Mouse (Mus musculus) embryonic facial prominence, embryonic 14.5 days (tissue): Measurements from ENCODE around the gene Trp53tg5. TPM values are rescaled to one million over a fixed set of nuclear protein-coding genes. Genes with fewer than 3 reads are reported as not detected.

Source experiments
- ATAC-seq: fragments of 200-750 bp; cut with Nextera tagmentation; 2 replicates; pipeline ENCODE4 v1.8.0; 2017; ENCODE audit warnings: low read depth, moderate number of reproducible peaks, moderate TSS enrichment
- DNase-seq: peaks from one replicate; pipeline ENCODE4 v3.0.0-alpha.2; 2015; ENCODE audit warnings: low spot score
- H3K27ac ChIP-seq: fragments of 300-500 bp; sonication (generic); replicated peaks from 2 replicates; pipeline ENCODE4 v1.5.1; 2014; ENCODE audit warnings: low read depth, mild to moderate bottlenecking, low read length, moderate library complexity
- H3K27me3 ChIP-seq: fragments of 300-500 bp; sonication (generic); replicated peaks from 2 replicates; pipeline ENCODE4 v1.6.1; 2014; ENCODE audit warnings: low read length; ENCODE audit not compliant: control insufficient read depth, insufficient read depth
- H3K36me3 ChIP-seq: fragments of 300-500 bp; sonication (generic); 2 replicates; pipeline ENCODE4 v1.6.1; 2014; ENCODE audit warnings: low read length, mixed read lengths; ENCODE audit not compliant: control insufficient read depth, insufficient read depth
- H3K4me1 ChIP-seq: fragments of 300-500 bp; sonication (generic); 2 replicates; pipeline ENCODE4 v1.6.1; 2014; ENCODE audit warnings: antibody characterized with exemption, low read length; ENCODE audit not compliant: control insufficient read depth, insufficient read depth
- H3K4me2 ChIP-seq: fragments of 300-500 bp; sonication (generic); 2 replicates; pipeline ENCODE4 v1.6.1; 2014; ENCODE audit warnings: low read depth, mild to moderate bottlenecking, low read length, moderate library complexity, mixed read lengths
- H3K4me3 ChIP-seq: fragments of 300-500 bp; sonication (generic); 2 replicates; pipeline ENCODE4 v1.5.1; 2014; ENCODE audit warnings: low read depth, mild to moderate bottlenecking, low read length
- H3K9ac ChIP-seq: fragments of 300-500 bp; sonication (generic); 2 replicates; pipeline ENCODE4 v1.6.1; 2014; ENCODE audit warnings: low read depth, mild to moderate bottlenecking, low read length, moderate library complexity, mixed read lengths
- H3K9me3 ChIP-seq: fragments of 300-500 bp; sonication (generic); 2 replicates; pipeline ENCODE4 v1.6.1; 2016; ENCODE audit warnings: low read length; ENCODE audit not compliant: control insufficient read depth
- WGBS: fragments of 180-500 bp; shearing (Covaris S2); extraction: QIAGEN DNeasy Blood & Tissue Kit; methylation state at CpG from one replicate; pipeline ENCODE4 v1.1.7; 2014; 5-methylcytosine and 5-hydroxymethylcytosine counted together
- polyA plus RNA-seq: library from polyadenylated mRNA; unstranded; fragments of >200 nt; fragmentation: Nextera tagmentation; extraction: Ambion mirVana; gene quantifications from 2 replicates; pipeline ENCODE4 v1.2.1, GENCODE M21; 2014

Gene Trp53tg5
- polyA plus RNA-seq, 1 experiment from 2014 or later = not detected

GRCm38 (mm10) chr2:164486258-164487114 lies 13.0 kb upstream of the Trp53tg5 start:
- Histone ChIP-seq H3K9ac (peak overlapping the region; percentile 73), H3K4me3 (peak overlapping the region; percentile 68), H3K9me3 (no peaks in the 10 kb centered on the region), H3K36me3 (no peaks in the 10 kb centered on the region), H3K27me3 (peaks cover 25% of the 10 kb centered on the region), H3K4me1 (peaks cover 8% of the 10 kb centered on the region; the same call in 1 of the 2 replicates), H3K4me2 (peak overlapping the region; percentile 100), H3K27ac (no peak overlapping the region)
- under 1% methylated on average over 26 of the region's 90 CpGs for WGBS
- ATAC-seq = peak; percentile 58
- peak; percentile 40 for DNase-seq

GRCm38 (mm10) chr2:164485681-164486257 lies 12.2 kb upstream of the Trp53tg5 start, which contains the start of gene Dbndd2:
Gene Dbndd2, plus strand, starts transcription at chr2:164486106.
- no peaks in the 10 kb centered on the region for H3K9me3 ChIP-seq
- H3K4me3 ChIP-seq = peak within 1 kb of the TSS; percentile 68
- no peaks in the 10 kb centered on the region for H3K36me3 ChIP-seq
- H3K4me1 ChIP-seq = peaks cover 8% of the 10 kb centered on the region; the same call in 1 of the 2 replicates
- H3K27ac ChIP-seq = no peak within 1 kb of the TSS
- H3K9ac ChIP-seq = peak within 1 kb of the TSS; percentile 73
- H3K4me2 ChIP-seq = peak within 1 kb of the TSS; percentile 100
- H3K27me3 ChIP-seq = peaks cover 25% of the 10 kb centered on the region
- peak; percentile 9; the same call in 1 of the 2 replicates for ATAC-seq
- no peak for DNase-seq
- 3% methylated on average over 18 of the region's 26 CpGs for WGBS

- ATAC-seq (no peak), DNase-seq (peak; percentile 70)
- Histone ChIP-seq H3K9ac (no peak overlapping the region), H3K4me3 (no peak overlapping the region), H3K4me1 (no peaks in the 10 kb centered on the region), H3K27me3 (no peaks in the 10 kb centered on the region), H3K4me2 (no peak overlapping the region), H3K36me3 (peaks cover 11% of the 10 kb centered on the region; the same call in 1 of the 2 replicates), H3K27ac (no peak overlapping the region), H3K9me3 (no peaks in the 10 kb centered on the region)
- WGBS = 24% methylated on average over 10 of the region's 10 CpGs
These were observed 3.3 kb downstream of the Trp53tg5 start for GRCm38 (mm10) chr2:164470254-164470653.

GRCm38 (mm10) chr2:164466787-164467186 lies 6.7 kb downstream of the Trp53tg5 start:
- H3K4me2 ChIP-seq = no peak overlapping the region
- no peak overlapping the region for H3K27ac ChIP-seq
- ATAC-seq = no peak
- no peak overlapping the region for H3K9ac ChIP-seq
- no peaks in the 10 kb centered on the region for H3K27me3 ChIP-seq
- H3K4me3 ChIP-seq = no peak overlapping the region
- DNase-seq = no peak
- peaks cover 5% of the 10 kb centered on the region; the same call in 1 of the 2 replicates for H3K4me1 ChIP-seq
- no peaks in the 10 kb centered on the region for H3K9me3 ChIP-seq
- H3K36me3 ChIP-seq = peaks cover 30% of the 10 kb centered on the region; the same call in 1 of the 2 replicates
- WGBS = 71% methylated on average over 5 of the region's 5 CpGs

- H3K4me3 ChIP-seq = no peak overlapping the region
- H3K27ac ChIP-seq = no peak overlapping the region
- H3K27me3 ChIP-seq = no peaks in the 10 kb centered on the region
- H3K9me3 ChIP-seq = no peaks in the 10 kb centered on the region
- no peak overlapping the region for H3K4me2 ChIP-seq
- DNase-seq (no peak), ATAC-seq (no peak)
- H3K36me3 ChIP-seq = peaks cover 30% of the 10 kb centered on the region; the same call in 1 of the 2 replicates
- no peak overlapping the region for H3K9ac ChIP-seq
- H3K4me1 ChIP-seq = peaks cover 5% of the 10 kb centered on the region; the same call in 1 of the 2 replicates
These were observed 8.4 kb downstream of the Trp53tg5 start for GRCm38 (mm10) chr2:164465161-164465560.

- peaks cover 16% of the 10 kb centered on the region for H3K4me1 ChIP-seq
- H3K4me3 ChIP-seq = peak within 1 kb of the TSS; percentile 78
- DNase-seq (peak; percentile 99), ATAC-seq (peak; percentile 99)
- peak within 1 kb of the TSS; percentile 80 for H3K4me2 ChIP-seq
- H3K27ac ChIP-seq = peak within 1 kb of the TSS; percentile 84
- WGBS = 0% methylated on average over 65 of the region's 79 CpGs
- peaks cover 30% of the 10 kb centered on the region; the same call in 1 of the 2 replicates for H3K36me3 ChIP-seq
- no peaks in the 10 kb centered on the region for H3K9me3 ChIP-seq
- no peaks in the 10 kb centered on the region for H3K27me3 ChIP-seq
- peak within 1 kb of the TSS; percentile 82 for H3K9ac ChIP-seq
These were observed 12.6 kb downstream of the Trp53tg5 start, which contains the start of gene Gm20458 for GRCm38 (mm10) chr2:164460745-164461551. Gene Gm20458, plus strand, starts transcription at chr2:164460967.

- H3K4me2 ChIP-seq = no peak overlapping the region
- DNase-seq = no peak
- H3K9me3 ChIP-seq = no peaks in the 10 kb centered on the region
These were observed 15.0 kb downstream of the Trp53tg5 start for GRCm38 (mm10) chr2:164458535-164458934.

GRCm38 (mm10) chr2:164457942-164458341 lies 15.6 kb downstream of the Trp53tg5 start:
- Histone ChIP-seq H3K4me1 (peaks cover 24% of the 10 kb centered on the region), H3K9me3 (no peaks in the 10 kb centered on the region), H3K27me3 (no peaks in the 10 kb centered on the region), H3K4me3 (no peak overlapping the region), H3K27ac (no peak overlapping the region), H3K4me2 (no peak overlapping the region), H3K36me3 (peaks cover 4% of the 10 kb centered on the region; the same call in 1 of the 2 replicates), H3K9ac (no peak overlapping the region)
- WGBS = 69% methylated on average over 7 of the region's 7 CpGs
- DNase-seq = no peak
- no peak for ATAC-seq

More at GRCm38 (mm10) chr2:164458535-164458934, 15.0 kb downstream of the Trp53tg5 start:
- Histone ChIP-seq H3K27ac (no peak overlapping the region), H3K4me1 (peaks cover 21% of the 10 kb centered on the region), H3K27me3 (no peaks in the 10 kb centered on the region), H3K4me3 (no peak overlapping the region), H3K36me3 (peaks cover 8% of the 10 kb centered on the region; the same call in 1 of the 2 replicates), H3K9ac (no peak overlapping the region)
- WGBS = 91% methylated on average over 8 of the region's 8 CpGs
- no peak for ATAC-seq
